Mouse (Mus musculus): ENCODE results near the gene Pank4. TPM values are rescaled to one million over a fixed set of nuclear protein-coding genes. Genes with fewer than 3 reads are reported as not detected.

Gene Pank4
- polyA plus RNA-seq, 1 experiment from 2014 or later, result 46.3 TPM

DNA sequence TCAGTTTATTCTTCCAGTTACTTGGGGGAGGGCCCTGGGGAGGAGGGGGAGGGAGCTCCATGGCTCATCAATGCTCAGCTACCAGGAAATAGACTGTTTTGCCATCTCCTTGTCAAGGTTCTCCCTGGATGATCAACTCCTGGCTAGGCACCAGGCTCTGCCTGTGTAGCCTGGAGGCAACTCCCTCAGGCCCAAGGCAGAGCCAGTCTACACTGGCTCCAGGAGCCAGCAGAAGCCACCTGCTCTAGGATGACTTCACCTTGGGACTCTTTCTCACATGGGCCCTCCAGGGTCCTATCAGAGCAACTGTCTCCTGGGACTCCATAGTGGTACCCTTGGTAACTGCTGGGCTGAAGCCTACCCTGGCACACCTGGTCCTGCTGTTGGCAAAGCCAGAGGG lies 44.2 kb downstream of the Pank4 start:
- Histone ChIP-seq H3K27ac (no peak overlapping the region), H3K4me3 (no peak overlapping the region), H3K36me3 (no peaks in the 10 kb centered on the region), H3K27me3 (replicated peaks) (peaks cover 4% of the 10 kb centered on the region; the same call in 1 of the 2 replicates), H3K9ac (no peak overlapping the region), H3K9me3 (no peaks in the 10 kb centered on the region), H3K4me2 (replicated peaks) (no peak overlapping the region), H3K4me1 (no peaks in the 10 kb centered on the region)
- no peak for ATAC-seq (ENCODE audit: low FRiP score, low read depth)

- no peaks in the 10 kb centered on the region for H3K9me3 ChIP-seq
- no peak overlapping the region for H3K9ac ChIP-seq
- H3K4me2 ChIP-seq (replicated peaks), result no peak overlapping the region
- no peaks in the 10 kb centered on the region for H3K36me3 ChIP-seq
- 88% methylated on average over 3 of the region's 3 CpGs for WGBS
- peaks cover 3% of the 10 kb centered on the region; the same call in 1 of the 2 replicates for H3K4me1 ChIP-seq
- no peak for ATAC-seq (ENCODE audit: low FRiP score, low read depth)
- H3K27ac ChIP-seq, result no peak overlapping the region
- no peak overlapping the region for H3K4me3 ChIP-seq
- H3K27me3 ChIP-seq (replicated peaks), result peaks cover 4% of the 10 kb centered on the region; the same call in 1 of the 2 replicates
Observed at GRCm38 (mm10) chr4:155009216-155009615, 45.3 kb downstream of the Pank4 start.

DNA sequence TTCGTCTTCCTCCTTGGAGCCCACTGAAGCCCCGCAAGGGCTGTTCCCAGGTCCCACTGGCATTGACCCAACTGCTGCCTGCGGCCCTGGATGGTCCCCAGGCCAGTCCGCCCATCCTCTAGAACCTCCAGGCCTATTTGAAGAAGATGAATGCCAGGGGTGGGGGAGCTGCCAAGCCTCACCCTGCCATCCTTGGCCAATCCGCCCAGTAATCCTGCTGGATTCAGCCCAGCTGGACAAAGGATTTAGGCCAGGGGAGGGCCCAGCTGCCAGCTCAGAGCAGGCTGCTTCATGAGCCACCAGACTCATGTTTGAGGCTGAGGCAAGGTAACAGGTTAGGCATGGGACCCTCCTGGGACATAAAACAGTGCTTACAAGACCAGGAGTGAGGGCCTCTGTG lies 46.9 kb downstream of the Pank4 start:
- Histone ChIP-seq H3K9me3 (no peaks in the 10 kb centered on the region), H3K27ac (no peak overlapping the region)

DNA sequence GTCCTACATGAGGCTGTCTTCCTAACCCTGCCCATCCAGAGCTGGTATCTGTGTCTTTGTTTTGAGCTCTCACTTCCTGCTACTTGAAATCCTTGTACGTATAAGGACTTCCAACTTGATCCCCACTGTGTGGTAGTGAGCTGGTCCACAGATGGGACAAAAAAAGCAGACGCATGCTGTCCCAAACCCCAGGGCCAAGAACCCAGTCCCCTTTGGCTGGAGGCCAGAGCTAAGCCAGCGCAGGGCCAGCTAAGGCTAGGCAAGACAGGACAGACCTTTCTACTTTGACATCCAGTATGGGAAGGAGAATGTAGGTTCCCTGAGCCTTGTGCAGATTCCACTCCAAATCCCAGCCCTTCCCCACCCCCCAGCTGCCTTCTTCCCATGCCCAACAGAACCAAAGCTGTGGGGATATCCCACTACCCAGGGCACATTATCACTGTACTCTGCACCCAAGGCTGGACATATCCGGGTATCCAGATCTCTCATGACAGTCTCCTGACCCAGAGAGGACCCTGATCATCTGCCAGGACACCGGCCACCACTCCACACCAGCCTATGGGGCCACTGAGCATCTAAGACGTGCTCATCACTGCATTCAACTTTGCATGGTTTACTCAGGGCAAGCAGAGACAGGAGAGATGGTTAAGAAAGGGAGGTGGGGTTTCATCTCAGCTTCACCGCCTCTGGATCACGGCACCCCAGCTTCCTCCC lies 47.5 kb downstream of the Pank4 start:
- H3K4me2 ChIP-seq (replicated peaks), result no peak overlapping the region
- H3K36me3 ChIP-seq, result no peaks in the 10 kb centered on the region
- H3K9me3 ChIP-seq, result no peaks in the 10 kb centered on the region
- no peak overlapping the region for H3K4me3 ChIP-seq
- H3K27me3 ChIP-seq (replicated peaks), result peaks cover 4% of the 10 kb centered on the region; the same call in 1 of the 2 replicates
- H3K27ac ChIP-seq, result no peak overlapping the region
- H3K4me1 ChIP-seq, result peaks cover 5% of the 10 kb centered on the region; the same call in 1 of the 2 replicates
- ATAC-seq (ENCODE audit: low FRiP score, low read depth), result no peak
- 85% methylated on average over 8 of the region's 8 CpGs for WGBS
- no peak overlapping the region for H3K9ac ChIP-seq

More for the DNA sequence above, 46.9 kb downstream of the Pank4 start:
- peaks cover 5% of the 10 kb centered on the region; the same call in 1 of the 2 replicates for H3K4me1 ChIP-seq
- H3K4me2 ChIP-seq (replicated peaks), result no peak overlapping the region
- no peaks in the 10 kb centered on the region for H3K36me3 ChIP-seq
- H3K27me3 ChIP-seq (replicated peaks), result peaks cover 4% of the 10 kb centered on the region; the same call in 1 of the 2 replicates
- H3K4me3 ChIP-seq, result no peak overlapping the region
- no peak overlapping the region for H3K9ac ChIP-seq
- no peak for ATAC-seq (ENCODE audit: low FRiP score, low read depth)
- 90% methylated on average over 5 of the region's 5 CpGs for WGBS

GRCm38 (mm10) chr4:155012115-155012514 lies 48.2 kb downstream of the Pank4 start:
- no peak overlapping the region for H3K27ac ChIP-seq
- no peaks in the 10 kb centered on the region for H3K9me3 ChIP-seq
- ATAC-seq (ENCODE audit: low FRiP score, low read depth), result no peak
- H3K27me3 ChIP-seq (replicated peaks), result peaks cover 4% of the 10 kb centered on the region
- H3K4me3 ChIP-seq, result no peak overlapping the region
- H3K36me3 ChIP-seq, result no peaks in the 10 kb centered on the region
- WGBS, result 71% methylated on average over 2 of the region's 2 CpGs
- no peak overlapping the region for H3K9ac ChIP-seq
- no peak overlapping the region for H3K4me2 ChIP-seq (replicated peaks)
- peaks cover 5% of the 10 kb centered on the region; the same call in 1 of the 2 replicates for H3K4me1 ChIP-seq

GRCm38 (mm10) chr4:155012788-155013187 lies 48.9 kb downstream of the Pank4 start:
- Histone ChIP-seq H3K36me3 (no peaks in the 10 kb centered on the region), H3K4me1 (peaks cover 5% of the 10 kb centered on the region; the same call in 1 of the 2 replicates), H3K4me2 (replicated peaks) (no peak overlapping the region), H3K27ac (no peak overlapping the region), H3K9me3 (no peaks in the 10 kb centered on the region), H3K4me3 (no peak overlapping the region), H3K9ac (no peak overlapping the region), H3K27me3 (replicated peaks) (peaks cover 4% of the 10 kb centered on the region)
- 5% methylated on average over 4 of the region's 4 CpGs for WGBS
- ATAC-seq (ENCODE audit: low FRiP score, low read depth), result peak; percentile 49

- peaks cover 9% of the 10 kb centered on the region for H3K27me3 ChIP-seq (replicated peaks)
- no peak overlapping the region for H3K9ac ChIP-seq
- 66% methylated on average over 14 of the region's 14 CpGs for WGBS
- H3K36me3 ChIP-seq, result no peaks in the 10 kb centered on the region
- ATAC-seq (ENCODE audit: low FRiP score, low read depth), result no peak
- H3K27ac ChIP-seq, result no peak overlapping the region
- peaks cover 14% of the 10 kb centered on the region for H3K4me1 ChIP-seq
- no peak overlapping the region for H3K4me2 ChIP-seq (replicated peaks)
- no peaks in the 10 kb centered on the region for H3K9me3 ChIP-seq
- H3K4me3 ChIP-seq, result no peak overlapping the region
Observed at GRCm38 (mm10) chr4:155014244-155014643, 50.3 kb downstream of the Pank4 start.

- peaks cover 19% of the 10 kb centered on the region for H3K4me1 ChIP-seq
Observed at GRCm38 (mm10) chr4:155014791-155015190, 50.9 kb downstream of the Pank4 start.

DNA sequence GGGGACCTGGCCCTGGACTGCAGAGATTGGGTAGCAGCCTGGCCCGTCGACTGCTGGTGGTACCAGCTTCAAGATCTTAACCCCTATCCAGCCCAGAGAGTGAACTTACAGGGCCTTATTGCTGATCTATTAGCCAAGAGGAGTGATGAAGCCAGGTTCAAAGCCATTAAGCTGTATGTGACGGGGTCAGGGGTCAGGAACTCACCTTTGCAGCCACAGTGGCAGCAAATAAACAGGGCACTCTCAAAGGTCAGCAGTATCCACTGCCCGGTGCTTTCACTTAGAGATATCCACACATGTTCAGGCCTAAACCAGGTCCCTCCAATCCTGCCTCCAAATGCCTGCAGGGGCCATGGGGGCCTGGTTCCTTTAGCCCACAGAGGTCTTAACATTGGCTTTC lies 51.6 kb downstream of the Pank4 start:
- no peaks in the 10 kb centered on the region for H3K36me3 ChIP-seq
- no peak overlapping the region for H3K4me3 ChIP-seq
- no peak for ATAC-seq (ENCODE audit: low FRiP score, low read depth)
- H3K9me3 ChIP-seq, result no peaks in the 10 kb centered on the region
- H3K4me2 ChIP-seq (replicated peaks), result no peak overlapping the region
- H3K4me1 ChIP-seq, result peaks cover 26% of the 10 kb centered on the region
- peaks cover 6% of the 10 kb centered on the region; the same call in 1 of the 2 replicates for H3K27me3 ChIP-seq (replicated peaks)
- H3K27ac ChIP-seq, result no peak overlapping the region
- H3K9ac ChIP-seq, result no peak overlapping the region
- WGBS, result 69% methylated on average over 4 of the region's 4 CpGs

More at GRCm38 (mm10) chr4:155014791-155015190, 50.9 kb downstream of the Pank4 start:
- Histone ChIP-seq H3K36me3 (no peaks in the 10 kb centered on the region), H3K27ac (no peak overlapping the region), H3K4me3 (no peak overlapping the region), H3K9ac (no peak overlapping the region), H3K4me2 (replicated peaks) (no peak overlapping the region), H3K9me3 (no peaks in the 10 kb centered on the region), H3K27me3 (replicated peaks) (peaks cover 6% of the 10 kb centered on the region; the same call in 1 of the 2 replicates)
- 76% methylated on average over 12 of the region's 12 CpGs for WGBS
- no peak for ATAC-seq (ENCODE audit: low FRiP score, low read depth)

DNA sequence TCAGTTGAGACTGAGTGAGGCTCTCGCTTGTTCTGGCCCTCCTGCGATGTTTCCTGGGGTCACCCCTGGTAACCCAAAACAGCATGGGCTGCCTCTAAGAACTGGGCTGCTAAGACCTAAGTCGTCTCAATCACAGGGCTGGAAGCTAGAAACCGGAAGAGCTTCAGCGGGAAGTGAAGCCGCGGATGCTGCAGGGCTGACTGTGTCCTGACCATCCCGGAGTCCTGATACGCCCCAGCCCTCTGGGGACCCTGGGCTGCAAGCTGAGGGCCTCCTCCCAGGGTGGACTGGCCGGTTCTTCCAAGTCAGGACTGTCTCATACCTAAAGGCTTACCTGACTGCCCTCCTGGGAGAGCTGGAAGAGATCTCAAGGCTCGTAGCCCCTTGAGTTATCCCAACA lies 52.9 kb downstream of the Pank4 start:
- 71% methylated on average over 11 of the region's 11 CpGs for WGBS
- H3K4me1 ChIP-seq, result peaks cover 32% of the 10 kb centered on the region

GRCm38 (mm10) chr4:155017253-155017878 lies 53.4 kb downstream of the Pank4 start:
- Histone ChIP-seq H3K4me1 (peaks cover 32% of the 10 kb centered on the region), H3K9me3 (no peaks in the 10 kb centered on the region), H3K9ac (no peak overlapping the region), H3K4me2 (replicated peaks) (no peak overlapping the region), H3K36me3 (no peaks in the 10 kb centered on the region), H3K27ac (no peak overlapping the region), H3K4me3 (no peak overlapping the region), H3K27me3 (replicated peaks) (peaks cover 6% of the 10 kb centered on the region; the same call in 1 of the 2 replicates)
- 67% methylated on average over 11 of the region's 11 CpGs for WGBS
- no peak for ATAC-seq (ENCODE audit: low FRiP score, low read depth)

More for the DNA sequence above, 52.9 kb downstream of the Pank4 start:
- H3K4me2 ChIP-seq (replicated peaks), result no peak overlapping the region
- no peak overlapping the region for H3K9ac ChIP-seq
- ATAC-seq (ENCODE audit: low FRiP score, low read depth), result no peak
- peaks cover 6% of the 10 kb centered on the region; the same call in 1 of the 2 replicates for H3K27me3 ChIP-seq (replicated peaks)
- no peak overlapping the region for H3K4me3 ChIP-seq
- no peaks in the 10 kb centered on the region for H3K36me3 ChIP-seq
- H3K27ac ChIP-seq, result no peak overlapping the region
- H3K9me3 ChIP-seq, result no peaks in the 10 kb centered on the region

GRCm38 (mm10) chr4:155018066-155018465 lies 54.1 kb downstream of the Pank4 start:
- Histone ChIP-seq H3K4me1 (peaks cover 32% of the 10 kb centered on the region), H3K9me3 (no peaks in the 10 kb centered on the region), H3K4me2 (replicated peaks) (no peak overlapping the region), H3K4me3 (no peak overlapping the region), H3K36me3 (no peaks in the 10 kb centered on the region), H3K27ac (no peak overlapping the region), H3K27me3 (replicated peaks) (peaks cover 6% of the 10 kb centered on the region; the same call in 1 of the 2 replicates), H3K9ac (no peak overlapping the region)
- 83% methylated on average over 8 of the region's 8 CpGs for WGBS
- no peak for ATAC-seq (ENCODE audit: low FRiP score, low read depth)
